Mouse (Mus musculus): ENCODE data around the gene Cldn24. TPM values are rescaled to one million over a fixed set of nuclear protein-coding genes. Genes with fewer than 3 reads are reported as not detected.

The Cldn24 gene
- polyA plus RNA-seq, 1 experiment from 2014 or later, result not detected

Other genes with a start within 250 kb of the Cldn24 start
- gene Ing2, start 146.6 kb upstream of the Cldn24 start, polyA plus RNA-seq (2015; fragmentation: Nextera tagmentation; extraction: Ambion mirVana), result 10.9 and 11.8 TPM in 2 replicates
- gene Cdkn2aip, start 108.2 kb upstream of the Cldn24 start, polyA plus RNA-seq (2015; fragmentation: Nextera tagmentation; extraction: Ambion mirVana), result 23.4 and 26.1 TPM in 2 replicates
- not detected in 2 replicates for gene Cldn22, start 2.3 kb downstream of the Cldn24 start, polyA plus RNA-seq (2015; fragmentation: Nextera tagmentation; extraction: Ambion mirVana)
- gene Wwc2, start 168.8 kb downstream of the Cldn24 start, polyA plus RNA-seq (2015; fragmentation: Nextera tagmentation; extraction: Ambion mirVana), result 12.6 and 12.9 TPM in 2 replicates

Measured in lung, embryonic 16.5 days (tissue).